Mouse (Mus musculus) lung, adult 18-20 months (tissue): ENCODE results near the gene Kif26a.

ENCODE experiments used
- DNase-seq, 2 experiments: peaks; one replicate each; pipeline ENCODE4 v3.0.0; 2022; ENCODE audit warnings: mixed read lengths in 2 of 2

Gene Kif26a

DNA sequence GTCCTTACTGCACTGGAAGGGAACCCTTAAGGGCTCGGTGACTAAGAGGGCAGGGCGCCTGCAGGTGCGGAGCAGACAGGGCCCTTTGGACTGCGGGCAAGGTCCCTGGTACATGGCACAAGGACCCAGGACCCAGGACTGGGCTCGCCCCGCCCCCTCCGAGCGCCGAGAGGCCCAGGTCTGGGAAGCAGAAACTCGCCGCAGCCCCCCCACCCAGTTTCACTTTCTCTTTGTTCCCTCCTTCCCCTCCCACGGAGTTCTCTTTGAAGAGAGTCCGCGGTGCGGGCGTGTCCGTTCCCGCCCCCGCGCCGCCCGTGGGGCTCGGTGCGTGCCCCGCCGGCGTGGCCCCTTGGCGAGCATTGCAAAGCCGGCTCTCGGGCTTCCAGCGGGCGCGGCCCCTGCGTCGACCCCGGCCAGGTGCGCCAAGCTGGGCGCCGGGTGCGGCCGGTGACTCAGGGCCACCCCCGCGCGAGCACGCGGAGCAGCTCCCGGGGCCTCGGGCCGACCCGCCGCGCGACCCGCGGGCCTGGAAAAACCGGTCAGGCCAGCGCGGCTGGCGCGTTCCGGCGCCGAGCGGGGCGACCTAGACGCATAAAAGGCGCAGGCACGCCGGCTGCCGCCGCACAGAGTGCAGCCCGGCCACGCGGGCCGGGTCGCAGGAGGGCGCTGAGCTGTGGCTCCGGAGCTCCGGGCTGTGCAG lies 15.7 kb upstream of the Kif26a start:
- DNase-seq: peak; percentile 76 to 83

DNA sequence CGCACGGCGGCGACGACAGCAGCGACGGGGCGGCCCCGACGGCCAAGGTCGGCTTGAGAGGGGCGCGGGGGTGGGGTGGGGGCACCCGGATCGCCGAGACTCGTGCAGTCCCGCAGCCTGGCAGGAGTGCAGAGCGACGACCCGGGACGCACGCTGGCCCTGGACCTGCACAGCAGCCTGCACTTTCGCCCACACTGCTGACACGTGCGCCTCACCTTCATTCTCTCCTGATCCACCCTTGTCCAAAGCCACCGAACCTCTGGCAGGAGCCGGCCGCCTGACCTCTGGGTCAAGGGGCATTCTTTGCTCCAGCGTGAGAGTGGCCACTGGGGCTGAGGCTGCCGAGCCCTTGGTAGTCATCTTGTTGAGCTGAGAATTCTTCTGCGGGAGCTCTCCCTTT lies 15.1 kb upstream of the Kif26a start:
- DNase-seq: no peak

DNA sequence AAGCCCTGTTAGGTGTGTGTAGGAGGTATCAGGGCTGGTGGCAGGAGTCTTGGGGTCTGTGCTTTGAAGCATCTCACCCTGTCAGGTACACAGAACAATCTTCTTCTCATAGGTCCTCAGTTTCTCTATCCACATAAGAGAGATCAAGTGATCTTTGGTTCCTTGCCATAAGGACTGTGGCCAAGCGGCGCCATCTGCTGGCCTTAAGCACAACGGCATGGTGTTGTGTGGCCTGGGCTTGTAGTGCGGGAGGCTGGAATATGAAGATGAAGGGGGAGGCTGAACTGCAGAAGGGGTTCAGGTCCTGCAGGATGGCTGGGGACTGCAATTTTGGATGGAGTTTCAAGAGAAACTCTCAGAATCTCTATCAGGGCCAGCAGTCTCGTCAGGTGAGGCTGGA lies 5.8 kb upstream of the Kif26a start:
- peak; percentile 52 to 55 for DNase-seq

DNA sequence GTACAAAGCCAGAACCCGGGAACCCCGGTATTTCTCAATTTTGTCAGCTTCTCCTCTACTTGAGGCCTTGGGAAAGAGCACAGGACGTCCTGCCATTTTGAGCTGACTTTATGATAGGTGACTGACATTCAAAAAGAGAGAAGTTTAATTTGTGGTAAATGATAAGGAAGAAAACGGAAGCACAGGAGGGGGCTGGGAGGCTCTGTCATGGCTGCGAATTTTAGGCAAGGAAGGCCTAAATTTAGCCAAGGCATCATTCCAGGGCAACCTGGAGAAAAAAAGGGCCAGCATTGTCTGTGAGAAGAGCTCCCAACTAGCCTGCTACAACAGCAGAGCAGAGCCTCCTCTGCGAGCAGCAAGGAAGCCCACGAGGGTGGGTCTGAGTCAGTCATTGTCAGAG lies 5.3 kb upstream of the Kif26a start:
- no peak for DNase-seq

DNA sequence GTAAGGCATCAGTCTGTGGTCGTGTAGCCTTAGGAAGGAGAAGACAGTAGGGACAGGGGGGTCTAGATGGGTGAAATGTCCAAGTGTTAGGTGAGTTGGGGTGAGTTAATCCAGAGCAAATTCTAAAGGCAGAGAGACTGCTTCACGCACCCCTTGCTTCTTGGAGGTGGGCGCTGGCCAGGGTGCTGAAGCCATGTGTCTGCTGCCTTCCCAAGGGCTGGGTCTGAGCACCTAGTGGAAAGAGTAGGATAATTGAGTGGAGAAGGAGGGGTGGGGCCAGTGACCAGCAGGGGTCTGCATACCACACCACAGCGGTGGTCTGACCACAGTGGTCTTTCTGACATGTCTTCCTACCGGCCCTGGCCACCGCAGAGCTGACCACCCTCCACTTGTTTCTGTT lies 4.7 kb upstream of the Kif26a start:
- no peak for DNase-seq

DNA sequence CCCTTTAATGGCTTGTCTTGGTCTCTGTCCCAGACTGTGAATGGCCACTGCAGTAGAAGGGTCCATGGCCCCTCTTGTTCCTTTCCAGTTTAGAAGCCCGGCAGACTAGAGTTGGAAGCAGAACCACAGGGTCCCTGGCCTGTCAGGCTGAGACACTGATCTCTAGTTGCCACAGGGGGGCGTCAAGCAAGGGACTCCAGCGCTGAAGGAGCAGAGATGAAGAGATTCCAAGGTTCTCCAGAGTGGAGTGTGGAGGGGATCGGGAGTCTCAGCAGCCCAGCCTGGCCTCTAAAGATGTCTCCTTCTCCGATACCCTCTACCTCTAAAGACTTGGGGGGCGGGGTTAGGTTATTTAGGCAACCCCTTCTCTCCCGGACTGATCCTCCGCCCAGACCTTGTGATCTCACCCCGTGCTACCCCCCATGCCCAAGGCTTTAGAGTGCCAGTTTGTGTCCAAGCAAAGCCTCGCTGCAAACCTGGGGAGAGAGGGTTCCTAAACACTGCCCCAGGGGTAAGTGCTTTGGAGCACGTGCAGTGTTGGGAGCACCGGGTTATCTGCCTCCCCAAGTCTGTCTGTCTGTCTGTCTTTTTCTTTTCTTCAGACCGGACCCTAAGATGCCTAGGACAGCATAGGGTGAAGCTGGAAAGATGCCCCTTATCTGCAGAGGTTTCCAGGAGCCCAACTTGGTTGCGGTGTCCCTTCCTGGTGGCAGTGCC lies 2.7 kb upstream of the Kif26a start:
- no peak for DNase-seq

DNA sequence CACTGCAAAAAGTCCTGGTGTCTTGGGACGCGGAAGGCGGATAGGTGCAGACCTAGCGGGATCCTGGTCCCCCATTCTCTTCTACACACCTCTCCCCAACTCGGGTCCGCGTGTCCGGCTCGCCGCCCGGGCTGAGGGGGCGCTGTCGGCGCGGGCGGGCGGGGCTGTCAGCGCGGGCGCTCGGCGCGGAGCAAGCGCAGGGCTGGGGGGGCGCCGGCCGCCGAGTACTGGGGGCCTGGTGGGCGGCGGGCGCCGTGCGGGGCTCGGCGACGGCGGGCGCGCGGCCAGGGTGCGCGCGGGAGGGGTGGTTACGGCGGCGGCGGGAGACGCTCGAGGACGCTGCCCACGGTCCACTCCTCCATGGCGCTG lies 2.2 kb upstream of the Kif26a start:
- DNase-seq: no peak

DNA sequence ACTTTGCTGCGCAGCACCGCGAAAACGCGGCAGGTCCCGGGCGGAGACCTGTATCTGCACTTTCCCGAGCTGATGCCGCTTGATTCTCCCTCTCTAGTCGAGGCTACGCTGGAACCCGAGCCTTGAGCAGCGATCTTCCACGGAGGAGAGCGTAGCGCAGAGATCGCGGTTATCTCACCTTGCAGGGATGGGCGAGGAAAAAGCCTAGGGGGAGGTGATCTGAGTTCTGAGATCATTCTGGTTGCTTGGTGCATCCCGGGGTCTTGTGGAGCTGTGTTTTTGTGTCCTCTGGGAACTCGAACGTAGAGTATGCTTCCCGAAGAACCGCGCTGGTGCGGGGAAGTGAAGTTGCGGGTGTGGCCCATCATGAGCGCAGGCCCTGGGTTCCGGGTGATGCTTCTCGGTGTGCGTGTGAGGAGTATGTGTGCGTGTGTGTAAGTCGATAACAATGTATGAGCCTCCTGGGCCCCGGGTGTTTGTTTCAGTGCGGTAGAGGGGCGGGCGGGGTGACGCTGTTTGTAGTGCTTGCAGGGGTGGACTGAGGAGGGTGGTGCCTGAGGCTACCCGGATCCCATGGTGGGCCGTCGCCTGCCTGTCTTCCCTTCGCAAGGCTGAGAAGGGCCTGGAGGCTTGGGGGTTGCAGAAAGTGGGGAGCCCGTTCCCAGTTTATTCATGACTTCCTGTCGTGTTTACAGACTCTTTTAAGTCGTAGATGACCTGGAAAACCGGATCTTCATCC lies 1.5 kb upstream of the Kif26a start:
- DNase-seq: no peak

DNA sequence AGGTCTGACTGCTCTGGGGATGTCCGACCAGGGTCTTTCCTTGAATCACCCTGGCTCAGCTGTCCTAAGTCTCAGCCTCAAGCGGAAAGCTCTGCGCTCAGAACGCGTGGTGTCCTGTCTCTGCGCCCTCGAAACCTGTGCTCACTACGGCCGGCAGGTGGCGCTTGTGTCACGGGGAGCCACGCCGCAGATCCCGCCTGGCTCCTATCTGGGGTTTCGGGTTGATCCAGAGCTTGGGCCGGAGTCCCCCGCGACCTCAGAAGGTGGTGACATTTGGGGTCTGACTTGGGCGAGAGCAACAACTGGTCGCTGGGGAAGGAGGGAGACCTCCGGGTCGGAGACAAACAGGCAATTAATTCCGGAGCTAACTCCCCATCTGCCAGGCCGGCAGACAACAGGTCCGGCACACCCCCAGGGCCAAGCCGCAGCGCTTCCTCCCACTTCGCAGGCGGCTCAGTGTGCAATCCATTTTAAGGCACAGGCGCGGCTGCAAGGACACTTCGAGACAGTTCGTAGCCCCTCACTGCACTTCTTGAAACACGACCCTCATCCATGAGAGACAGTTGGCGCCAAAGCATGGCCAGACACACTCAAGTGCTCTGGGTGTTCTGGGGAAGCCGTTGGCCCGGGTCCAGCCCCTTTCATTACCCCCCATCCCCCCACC lies 665 bp upstream of the Kif26a start:
- DNase-seq: peak; percentile 79 to 80

DNA sequence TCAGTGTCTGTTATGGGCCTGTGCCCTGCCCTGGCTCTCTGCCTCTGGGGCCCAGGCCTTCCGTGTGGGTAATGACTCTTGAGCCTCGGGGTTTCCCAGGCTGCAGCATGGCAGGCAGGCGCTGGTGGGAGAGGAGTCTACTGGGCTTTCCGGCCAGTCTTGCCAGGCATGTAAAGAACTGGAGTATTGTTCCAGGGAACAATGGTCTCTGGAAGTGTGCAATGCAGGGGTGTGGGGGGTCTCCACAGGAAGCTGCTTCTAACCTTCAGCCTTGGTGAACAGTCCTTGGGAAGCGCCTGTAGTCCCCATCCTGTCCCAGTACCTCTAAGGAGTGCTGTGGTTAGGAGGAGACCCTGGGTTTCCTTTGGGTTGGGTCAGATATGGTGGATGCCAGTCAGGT lies 1.4 kb downstream of the Kif26a start:
- DNase-seq: no peak

DNA sequence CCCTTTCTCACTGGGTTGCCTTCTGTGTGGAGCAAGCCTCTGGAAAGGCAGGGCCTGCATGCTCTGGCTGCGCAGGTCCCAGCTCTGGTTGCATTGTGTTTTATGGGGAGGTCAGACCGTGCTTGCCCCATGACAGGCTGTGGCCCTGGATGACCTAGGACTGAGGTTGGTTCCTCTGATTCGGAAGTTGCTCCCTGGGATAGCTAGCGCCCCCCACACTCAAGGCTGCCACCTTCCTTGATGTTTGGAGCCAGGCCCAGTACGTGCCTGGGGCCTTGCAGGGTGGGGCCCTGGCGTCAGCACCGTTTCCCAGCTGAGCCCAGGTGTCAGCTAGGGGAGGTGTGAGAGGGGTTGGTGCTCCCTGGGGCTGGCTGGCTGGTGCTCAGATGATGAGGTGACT lies 4.0 kb downstream of the Kif26a start:
- DNase-seq: no peak

DNA sequence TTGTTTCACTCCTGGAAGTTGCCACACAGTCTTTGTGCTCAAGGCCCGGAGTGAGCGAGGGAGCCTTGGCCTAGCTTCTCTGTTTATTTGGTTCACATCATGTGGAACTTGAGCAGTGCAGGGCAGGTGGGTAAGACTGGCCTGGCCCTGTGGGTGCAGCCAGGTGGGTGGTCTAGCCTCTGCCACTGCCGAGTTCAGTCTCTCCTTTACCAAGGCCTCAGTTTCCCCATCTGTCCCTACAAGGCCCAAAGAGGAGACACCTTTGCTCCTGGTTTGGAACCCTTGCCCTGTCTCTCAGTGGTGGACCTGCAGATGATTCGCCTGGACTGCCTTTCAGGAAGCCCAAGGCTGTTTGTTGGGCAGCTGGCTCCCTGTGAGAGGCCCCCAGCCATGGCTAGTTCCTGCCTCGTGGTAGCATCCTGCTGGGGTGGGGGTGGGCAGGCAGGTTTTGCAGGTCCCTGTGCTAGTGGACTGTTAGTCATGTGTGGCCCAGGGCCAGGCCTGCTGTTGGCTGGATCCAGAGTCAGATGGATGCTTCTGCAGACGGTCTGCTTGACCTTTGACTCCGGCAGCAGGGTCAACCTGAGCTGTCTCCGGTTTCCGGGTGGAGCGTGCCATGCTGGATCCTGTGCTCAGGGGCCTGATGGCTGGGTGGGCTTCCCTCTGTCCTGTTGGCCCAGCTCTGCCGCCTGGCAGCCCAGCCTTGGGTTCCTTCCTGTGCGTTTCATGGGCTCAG lies 5.4 kb downstream of the Kif26a start:
- peak; percentile 38 to 45 for DNase-seq

DNA sequence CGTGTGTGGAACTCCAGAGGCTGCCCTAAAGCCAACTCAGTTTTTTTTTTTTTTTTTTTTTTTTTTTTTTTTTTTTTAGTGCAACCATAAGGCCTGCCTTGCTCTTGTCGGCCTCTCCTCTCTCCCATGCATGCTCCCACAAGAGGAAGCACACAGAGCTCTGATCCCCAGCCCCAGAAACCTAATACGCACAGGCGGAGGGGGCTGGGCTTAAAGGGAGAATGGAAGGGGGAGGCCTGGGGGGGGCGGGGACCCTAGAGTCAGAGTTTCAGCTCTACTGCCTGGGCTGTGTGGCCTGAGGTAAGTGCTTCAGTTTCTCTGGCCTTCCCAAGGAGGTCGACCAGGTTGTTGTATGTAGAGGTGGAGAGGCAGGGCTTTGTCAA lies 6.0 kb downstream of the Kif26a start:
- no peak for DNase-seq

DNA sequence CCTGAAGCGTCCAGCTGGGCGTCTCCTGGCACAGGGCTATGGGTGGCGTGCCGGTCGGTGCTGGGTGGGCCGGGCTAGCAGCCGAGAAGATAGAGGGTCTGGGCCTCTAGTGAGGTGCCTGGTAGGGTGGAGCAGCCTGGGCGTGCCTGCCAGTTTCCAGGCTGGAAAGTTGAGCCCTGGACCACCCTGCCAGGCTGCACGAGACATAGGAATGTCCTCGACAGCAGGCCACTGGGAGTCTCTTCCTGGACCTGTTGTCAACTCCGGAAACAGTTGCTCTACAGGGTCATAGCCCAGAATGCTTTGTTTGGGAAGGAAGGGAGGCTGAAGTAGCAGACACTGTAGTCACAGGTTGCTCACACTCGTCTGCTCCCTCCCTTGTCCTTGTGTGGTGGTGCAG lies 7.6 kb downstream of the Kif26a start:
- DNase-seq: peak; percentile 45 to 67

DNA sequence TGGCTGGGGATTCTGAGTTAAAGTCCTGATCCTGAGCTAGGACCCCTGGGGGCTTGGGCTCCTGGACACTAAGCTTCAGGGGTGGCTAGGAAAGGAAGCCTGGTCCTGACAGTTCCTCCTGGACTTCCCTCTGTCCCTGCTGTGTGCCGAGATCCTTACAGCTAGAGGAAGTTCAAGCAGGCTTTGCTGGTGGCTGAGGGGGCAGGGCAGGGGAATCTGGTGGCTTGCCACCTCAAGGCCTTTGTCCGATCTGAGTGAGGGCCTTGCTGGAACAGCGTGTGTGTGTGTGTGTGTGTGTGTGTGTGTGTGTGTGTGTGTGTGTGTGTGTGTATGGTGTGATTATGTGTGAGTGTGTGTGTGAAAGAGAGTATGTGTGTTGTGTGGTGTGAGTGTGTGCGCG lies 8.5 kb downstream of the Kif26a start:
- no peak for DNase-seq

DNA sequence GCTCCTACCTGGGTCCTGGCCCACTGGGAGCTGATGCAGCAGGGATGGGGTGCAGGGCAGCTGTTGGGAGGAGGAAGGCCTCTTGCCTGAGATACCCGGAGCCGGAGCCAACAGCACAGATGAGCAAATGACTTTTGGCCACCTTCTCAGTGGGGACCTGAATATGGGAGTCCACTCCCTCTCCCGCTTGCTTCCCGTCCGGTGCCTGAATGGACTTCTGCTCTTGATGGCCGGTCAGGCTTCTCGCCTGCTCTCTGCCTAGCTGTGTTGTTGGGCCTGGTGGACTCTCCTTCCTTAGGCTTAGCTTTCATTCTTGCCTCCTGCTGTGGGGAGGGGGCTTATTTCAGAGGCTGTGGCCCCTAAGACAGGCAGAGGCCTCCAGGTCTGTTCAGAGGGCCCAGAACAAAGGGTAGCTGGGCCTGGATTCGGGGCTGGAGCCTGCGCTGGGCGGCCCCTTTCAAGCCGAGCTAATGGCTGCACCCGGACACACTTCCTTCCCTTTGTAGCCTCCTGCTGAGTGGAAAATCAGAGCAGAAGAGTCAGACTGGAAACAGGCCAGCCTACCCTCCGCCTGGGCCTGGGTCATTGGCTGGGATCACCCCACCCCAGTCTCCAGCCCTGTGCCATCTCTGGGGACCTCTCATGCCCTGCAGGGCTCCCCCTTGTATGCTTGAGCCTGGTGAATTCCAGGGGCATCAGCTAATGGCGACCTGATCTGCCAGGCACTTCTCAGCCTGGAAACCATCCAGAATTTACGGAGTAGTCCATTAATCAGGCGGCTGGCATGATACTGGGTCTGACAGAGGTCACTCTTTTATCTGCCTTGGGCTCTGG lies 9.4 kb downstream of the Kif26a start:
- peak; percentile 39 to 58 for DNase-seq

DNA sequence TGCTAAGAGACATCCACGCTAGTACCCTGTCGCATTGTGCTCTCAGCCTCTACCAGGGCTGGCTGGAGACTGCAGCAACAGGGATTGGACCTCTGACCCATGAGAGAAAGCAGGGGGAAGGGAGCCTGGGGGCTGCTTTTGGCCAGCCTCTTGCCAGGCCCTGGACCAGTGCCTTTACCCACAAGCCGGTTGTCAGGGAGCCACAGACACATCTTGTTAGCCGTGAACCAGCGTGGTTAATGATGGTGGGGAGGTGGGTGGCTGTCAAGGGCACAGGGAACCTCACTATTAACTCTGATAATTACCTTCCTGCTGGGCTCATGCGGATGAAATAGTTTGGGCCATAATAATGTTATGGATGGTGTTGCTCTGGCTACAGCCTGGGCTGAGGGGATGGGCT lies 10.8 kb downstream of the Kif26a start:
- DNase-seq: no peak

DNA sequence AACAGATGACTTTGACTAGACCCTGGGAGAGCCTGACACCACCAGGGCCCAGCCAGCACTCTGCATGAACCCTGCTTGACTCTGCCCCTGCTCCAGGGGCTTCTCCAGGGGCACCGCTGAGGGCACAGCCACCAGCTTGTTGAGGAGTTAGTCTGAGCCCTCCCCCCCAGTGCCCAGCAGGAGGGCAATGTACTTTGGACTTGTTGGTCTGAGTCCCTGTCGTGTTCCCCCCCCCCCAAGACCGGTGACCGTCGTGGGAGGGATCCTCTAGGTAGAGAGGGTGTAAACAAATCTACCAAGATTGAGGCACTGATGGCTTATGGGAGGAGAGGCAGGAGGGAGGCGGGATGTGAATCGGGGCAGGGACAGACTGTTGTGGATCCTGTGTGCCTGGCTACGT lies 12.2 kb downstream of the Kif26a start:
- DNase-seq: no peak

DNA sequence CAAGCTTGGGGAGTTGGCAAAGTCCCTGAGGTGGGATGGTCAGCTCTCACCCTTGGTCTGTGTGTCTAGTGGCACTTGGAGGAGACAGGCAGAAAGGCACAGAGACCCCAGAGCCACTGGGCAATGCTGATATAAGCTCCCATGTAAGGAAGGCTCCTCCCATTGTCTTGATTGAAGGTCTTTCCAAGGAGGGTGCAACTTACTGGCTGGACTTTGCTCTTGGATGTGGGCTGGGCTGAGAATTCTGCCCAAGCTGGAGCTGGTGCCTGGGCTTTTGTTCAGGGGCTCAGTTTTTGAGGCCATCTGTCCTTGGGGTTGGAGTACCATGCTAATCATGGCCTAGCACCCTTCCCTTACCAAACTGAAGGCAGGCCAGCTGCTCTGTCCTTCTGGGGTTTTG lies 12.8 kb downstream of the Kif26a start:
- no peak for DNase-seq

DNA sequence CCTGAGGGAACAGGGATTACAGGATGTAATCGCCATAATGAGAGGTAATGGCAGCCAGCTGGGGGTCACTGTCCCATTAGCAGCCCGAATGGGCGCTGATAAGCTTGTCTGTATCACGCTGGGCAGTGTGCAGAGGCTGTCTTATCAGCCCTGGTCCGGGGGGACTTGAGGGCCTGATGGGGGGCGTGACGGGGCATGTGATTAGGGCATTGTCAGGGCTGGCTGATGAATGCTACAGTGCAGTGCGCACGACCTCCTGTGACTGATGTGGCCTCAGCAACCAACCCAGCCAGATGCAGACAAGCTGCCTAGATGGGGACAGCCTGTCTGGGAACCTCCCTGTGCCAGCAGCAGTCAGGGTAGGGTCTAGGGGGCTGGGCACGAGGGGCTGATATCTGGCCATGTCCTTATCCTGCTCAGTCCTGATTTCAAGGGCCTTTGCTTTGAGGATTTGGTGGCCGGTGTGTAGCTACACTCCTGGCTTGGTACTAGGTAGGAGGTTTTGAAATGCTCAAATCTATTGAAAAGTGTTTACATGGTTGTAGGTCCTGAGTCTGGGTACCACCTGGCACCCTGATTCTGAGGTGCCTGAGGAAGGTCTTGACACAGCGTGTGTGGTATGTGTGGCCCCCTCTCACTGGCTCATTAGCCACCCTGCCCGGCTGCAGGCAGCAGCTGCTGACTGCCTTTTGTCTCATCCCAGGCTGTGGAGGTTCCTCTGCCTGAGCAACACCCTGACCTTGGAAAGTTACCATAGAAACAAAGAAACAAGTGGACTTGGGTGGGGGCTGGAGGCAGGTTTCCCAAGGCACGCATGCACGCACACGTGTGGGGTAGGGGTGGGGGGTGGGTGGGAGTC lies 18.2 kb downstream of the Kif26a start:
- DNase-seq: no peak

DNA sequence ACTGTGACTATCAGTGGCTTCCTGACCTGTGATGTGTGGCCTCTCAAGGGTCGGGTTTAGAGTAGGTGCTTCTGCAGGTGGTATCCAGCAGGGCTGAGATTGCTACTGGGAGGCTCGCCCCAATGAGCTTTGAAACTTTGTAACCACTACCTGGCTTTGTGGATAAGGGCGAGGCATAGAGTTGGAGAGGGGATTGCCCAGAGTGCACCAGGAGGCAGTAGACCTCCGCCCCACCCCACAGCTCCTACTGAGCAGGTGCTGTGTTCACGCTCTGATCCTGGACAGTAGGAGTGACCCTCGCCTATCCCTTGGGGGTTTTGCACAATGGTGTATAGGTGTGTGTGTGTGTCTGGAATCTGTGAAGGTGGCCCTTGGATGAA lies 18.8 kb downstream of the Kif26a start:
- DNase-seq: no peak
